Mouse (Mus musculus) stomach, embryonic 15.5 days (tissue): ENCODE results near the gene Efcab6. TPM values are rescaled to one million over a fixed set of nuclear protein-coding genes. Genes with fewer than 3 reads are reported as not detected.
"Not testable (repeated sequence)": the region's sequence is repeated elsewhere in the genome, so short reads cannot be mapped to it uniquely, and the experiment has no call there.

Experiments
- ATAC-seq: fragments of 200-750 bp; cut with Nextera tagmentation; 2 replicates; pipeline ENCODE4 v1.8.0; 2017; ENCODE audit warnings: low read depth, moderate number of reproducible peaks, moderate TSS enrichment; ENCODE audit not compliant: insufficient read depth, low FRiP score
- H3K27ac ChIP-seq: fragments of 300-500 bp; sonication (generic); 2 replicates; pipeline ENCODE4 v1.5.1; 2015; ENCODE audit warnings: mild to moderate bottlenecking, inconsistent platforms
- H3K27me3 ChIP-seq: fragments of 300-500 bp; sonication (generic); replicated peaks from 2 replicates; pipeline ENCODE4 v1.6.1; 2015; ENCODE audit warnings: inconsistent platforms
- H3K36me3 ChIP-seq: fragments of 300-500 bp; sonication (generic); 2 replicates; pipeline ENCODE4 v1.6.1; 2015; ENCODE audit warnings: inconsistent platforms
- H3K4me1 ChIP-seq: fragments of 300-500 bp; sonication (generic); 2 replicates; pipeline ENCODE4 v1.6.1; 2015; ENCODE audit warnings: inconsistent platforms
- H3K4me2 ChIP-seq: fragments of 300-500 bp; sonication (generic); 2 replicates; pipeline ENCODE4 v1.6.1; 2015; ENCODE audit warnings: mild to moderate bottlenecking, inconsistent platforms
- H3K4me3 ChIP-seq: fragments of 300-500 bp; sonication (generic); replicated peaks from 2 replicates; pipeline ENCODE4 v1.5.1; 2015; ENCODE audit warnings: inconsistent platforms
- H3K9ac ChIP-seq: fragments of 300-500 bp; sonication (generic); 2 replicates; pipeline ENCODE4 v1.6.1; 2015; ENCODE audit warnings: inconsistent platforms
- H3K9me3 ChIP-seq: fragments of 300-500 bp; sonication (generic); 2 replicates; pipeline ENCODE4 v1.6.1; 2016; ENCODE audit warnings: inconsistent platforms
- WGBS: fragments of 180-500 bp; shearing (Covaris S2); methylation state at CpG from one replicate; pipeline ENCODE4 v1.1.7; 2015; 5-methylcytosine and 5-hydroxymethylcytosine counted together
- polyA plus RNA-seq: library from polyadenylated mRNA; unstranded; fragments of >200 nt; fragmentation: Nextera tagmentation; extraction: Ambion mirVana; gene quantifications from 2 replicates; pipeline ENCODE4 v1.2.1, GENCODE M21; 2015

Gene Efcab6
- 0.19 and 0.31 TPM in 2 replicates for polyA plus RNA-seq

DNA sequence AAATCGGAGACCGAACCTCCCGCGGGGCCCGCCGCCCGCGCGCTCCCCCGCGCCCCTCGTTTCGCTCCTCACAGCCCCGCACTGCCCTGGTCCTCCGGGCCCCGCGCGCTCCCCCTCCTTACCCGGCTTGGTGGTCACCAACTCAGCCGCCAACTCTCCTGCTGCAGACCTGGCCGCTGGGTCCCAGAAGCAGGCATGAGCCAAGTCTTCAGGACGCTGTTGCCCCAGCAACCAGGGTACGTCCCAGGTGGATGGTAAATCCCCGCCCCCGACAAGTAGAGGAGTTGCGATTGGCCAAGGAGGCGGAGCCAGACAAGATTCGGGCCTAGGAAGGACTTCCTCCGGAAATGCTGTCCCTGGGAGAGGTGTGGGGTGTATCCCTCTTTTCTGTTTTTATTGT, at the start of gene Efcab6:
Efcab6 (minus strand) TSS at position 240 of the 400 bp plus-strand sequence.
- 2% methylated on average over 28 of the region's 29 CpGs for WGBS
- Histone ChIP-seq H3K27me3 (peaks cover 14% of the 10 kb centered on the region; the same call in 1 of the 2 replicates), H3K27ac (no peak within 1 kb of the TSS), H3K4me1 (peaks cover 5% of the 10 kb centered on the region; the same call in 1 of the 2 replicates), H3K4me2 (peak within 1 kb of the TSS; percentile 50), H3K36me3 (no peaks in the 10 kb centered on the region), H3K9ac (no peak within 1 kb of the TSS), H3K9me3 (no peaks in the 10 kb centered on the region), H3K4me3 (peak within 1 kb of the TSS; percentile 19; the same call in 1 of the 2 replicates)
- no peak for ATAC-seq

DNA sequence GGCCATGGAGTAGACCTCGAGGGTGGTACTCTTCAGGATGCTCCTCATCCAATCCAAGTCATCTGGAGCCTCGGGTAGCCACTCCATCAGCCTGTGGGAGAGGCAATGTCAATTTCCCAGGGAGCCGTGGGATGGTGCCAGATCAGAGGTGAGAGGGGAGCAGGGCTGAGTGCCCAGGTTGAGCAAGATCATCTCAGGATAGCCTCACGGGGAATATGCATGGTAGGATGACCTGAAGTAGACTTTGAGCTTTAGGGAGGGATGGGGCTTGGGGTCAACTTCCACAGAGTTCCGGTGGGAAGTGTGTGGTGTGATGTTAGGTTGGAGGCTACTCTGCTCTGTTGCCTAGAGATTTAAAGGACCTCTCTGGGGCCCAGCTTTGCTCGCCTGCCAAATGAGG, 48.7 kb upstream of the Efcab6 start:
- Histone ChIP-seq H3K9ac (no peak overlapping the region), H3K36me3 (no peaks in the 10 kb centered on the region), H3K4me2 (no peak overlapping the region), H3K4me3 (no peak overlapping the region), H3K27me3 (no peaks in the 10 kb centered on the region), H3K9me3 (no peaks in the 10 kb centered on the region), H3K4me1 (no peaks in the 10 kb centered on the region), H3K27ac (no peak overlapping the region)
- 72% methylated on average over 6 of the region's 6 CpGs for WGBS
- no peak for ATAC-seq

DNA sequence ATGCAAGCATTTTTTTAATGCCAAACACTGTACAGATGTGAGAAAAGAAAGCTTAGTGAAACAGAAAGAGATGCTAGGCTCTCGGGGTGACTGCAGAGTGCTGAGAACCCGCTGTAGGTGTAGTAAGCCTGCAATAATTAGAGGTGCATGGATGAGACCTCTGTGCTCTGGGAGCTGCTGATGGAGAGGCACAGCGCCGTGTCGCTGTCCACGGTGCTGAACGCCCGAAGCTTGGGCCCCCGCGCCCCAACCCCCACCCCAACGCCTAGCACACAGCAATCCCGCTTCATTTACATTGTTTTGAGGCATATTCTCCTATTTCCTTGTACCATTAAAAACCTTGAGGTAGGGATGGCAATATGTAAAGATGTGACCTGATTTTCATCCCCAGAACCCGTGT, 43.7 kb upstream of the Efcab6 start:
- no peak overlapping the region for H3K9ac ChIP-seq
- no peaks in the 10 kb centered on the region for H3K36me3 ChIP-seq
- H3K4me2 ChIP-seq: no peak overlapping the region
- H3K27ac ChIP-seq: no peak overlapping the region
- H3K4me1 ChIP-seq: peaks cover 10% of the 10 kb centered on the region
- no peaks in the 10 kb centered on the region for H3K9me3 ChIP-seq
- WGBS: 5% methylated on average over 13 of the region's 13 CpGs
- H3K27me3 ChIP-seq: peaks cover 31% of the 10 kb centered on the region
- H3K4me3 ChIP-seq: no peak overlapping the region
- ATAC-seq: no peak

DNA sequence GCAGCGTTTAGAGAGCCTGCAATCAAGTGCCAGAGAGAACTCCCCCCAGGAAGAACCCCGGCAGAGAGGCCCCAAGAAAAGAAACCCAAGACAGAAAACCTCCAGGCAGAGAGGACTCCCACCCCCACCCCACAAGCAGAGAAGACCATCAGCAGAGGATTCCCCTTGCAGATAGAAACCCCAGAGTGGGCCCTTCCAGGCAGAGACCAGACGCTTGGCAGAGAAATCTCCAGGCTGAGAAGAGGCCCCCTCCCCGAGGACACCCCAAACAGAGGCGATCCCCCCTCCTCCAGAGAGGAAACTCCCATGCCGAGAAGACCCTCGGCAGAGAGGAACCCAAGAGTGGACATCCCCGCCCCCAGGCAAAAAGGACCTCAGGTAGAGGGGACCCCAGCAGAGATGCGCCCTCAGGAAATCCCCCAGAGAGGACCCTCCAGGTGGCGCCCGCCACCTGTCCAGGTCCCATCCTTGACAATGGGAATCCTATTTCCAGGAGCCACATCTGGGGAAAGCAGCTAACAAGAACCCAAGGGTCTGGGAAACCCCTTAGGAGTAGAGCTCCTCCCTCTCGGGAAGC, 40.8 kb upstream of the Efcab6 start:
- ATAC-seq: no peak
- WGBS: 8% methylated on average over 12 of the region's 12 CpGs
- no peak overlapping the region for H3K9ac ChIP-seq

DNA sequence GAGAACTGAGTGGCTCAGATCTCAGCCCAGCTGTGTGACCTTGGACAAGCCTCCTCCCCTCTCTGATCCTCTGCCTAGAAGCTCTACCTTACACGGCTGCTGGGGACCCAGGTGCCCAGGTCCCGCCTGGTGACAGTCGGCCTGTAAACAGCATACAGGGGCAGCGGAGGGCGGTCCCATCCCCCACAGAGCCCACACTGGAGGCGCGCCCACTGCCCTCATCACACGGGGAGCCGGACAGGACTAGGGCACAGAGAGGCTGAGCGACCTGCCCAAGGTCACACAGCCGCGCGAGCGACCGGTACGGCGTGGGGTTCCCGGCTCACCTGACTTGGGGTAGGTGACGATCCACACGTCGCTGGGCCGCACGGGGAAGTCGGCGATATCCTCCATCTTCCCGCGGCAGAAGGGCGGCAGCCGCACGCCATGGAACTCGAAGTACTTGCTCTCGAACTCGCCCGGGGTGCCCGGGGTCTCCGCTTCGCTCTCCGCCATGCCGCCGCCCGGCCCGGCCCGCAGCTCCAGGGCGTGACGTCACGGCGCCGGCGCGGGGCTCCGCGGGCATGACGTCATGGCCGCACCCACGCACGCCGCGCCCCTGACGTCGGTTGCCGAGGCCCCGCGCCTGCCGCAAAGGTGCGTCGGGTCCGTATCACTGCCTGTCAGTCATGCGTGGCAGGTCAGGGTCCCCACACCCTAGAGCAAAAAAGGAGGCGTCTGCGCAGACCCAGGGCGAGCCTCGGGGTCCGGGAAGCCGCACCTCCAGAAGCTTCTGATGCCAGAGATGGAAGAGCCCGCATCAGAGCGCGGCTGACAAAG, 40.1 kb upstream of the Efcab6 start, which contains the start of gene Sult4a1:
Sult4a1 (minus strand) TSS at position 650 of the 819 bp plus-strand sequence.
- H3K4me2 ChIP-seq: peak within 1 kb of the TSS; percentile 95
- H3K4me1 ChIP-seq: peaks cover 10% of the 10 kb centered on the region
- peaks cover 35% of the 10 kb centered on the region for H3K27me3 ChIP-seq
- no peaks in the 10 kb centered on the region for H3K9me3 ChIP-seq
- 3% methylated on average over 77 of the region's 77 CpGs for WGBS
- no peaks in the 10 kb centered on the region for H3K36me3 ChIP-seq
- H3K27ac ChIP-seq: no peak within 1 kb of the TSS
- peak within 1 kb of the TSS; percentile 48 for H3K4me3 ChIP-seq
- H3K9ac ChIP-seq: peak within 1 kb of the TSS; percentile 20; the same call in 1 of the 2 replicates
- ATAC-seq: no peak

More for the DNA sequence above, 40.8 kb upstream of the Efcab6 start:
- Histone ChIP-seq H3K9me3 (no peaks in the 10 kb centered on the region), H3K4me1 (peaks cover 10% of the 10 kb centered on the region), H3K4me2 (peak overlapping the region; percentile 95), H3K4me3 (peak overlapping the region; percentile 48), H3K27me3 (peaks cover 35% of the 10 kb centered on the region), H3K36me3 (no peaks in the 10 kb centered on the region), H3K27ac (no peak overlapping the region)

DNA sequence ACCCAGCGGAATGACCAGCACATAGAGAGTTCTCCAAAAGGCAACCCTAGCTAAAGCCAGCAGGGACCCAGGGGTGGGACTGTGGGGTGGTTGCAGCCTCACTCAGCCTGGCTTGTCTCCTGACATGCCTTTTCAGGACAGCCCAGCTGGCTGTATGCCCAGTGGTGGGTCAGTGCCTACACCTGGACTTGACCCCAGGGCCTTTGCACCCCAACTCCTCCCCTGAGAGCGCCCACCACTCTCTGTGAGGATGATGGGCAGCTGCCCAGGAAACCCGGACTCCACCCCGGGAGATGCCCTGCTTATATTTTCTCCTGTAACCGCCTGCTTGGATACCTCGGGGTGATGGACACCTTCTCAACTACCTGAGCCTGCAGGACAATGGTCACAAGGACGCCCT, 39.4 kb upstream of the Efcab6 start:
- 72% methylated on average over 7 of the region's 7 CpGs for WGBS
- Histone ChIP-seq H3K4me1 (peaks cover 10% of the 10 kb centered on the region), H3K4me2 (peak overlapping the region; percentile 95; the same call in 1 of the 2 replicates), H3K4me3 (no peak overlapping the region), H3K9me3 (no peaks in the 10 kb centered on the region), H3K27ac (no peak overlapping the region), H3K9ac (no peak overlapping the region), H3K27me3 (peaks cover 35% of the 10 kb centered on the region), H3K36me3 (no peaks in the 10 kb centered on the region)
- ATAC-seq: no peak

DNA sequence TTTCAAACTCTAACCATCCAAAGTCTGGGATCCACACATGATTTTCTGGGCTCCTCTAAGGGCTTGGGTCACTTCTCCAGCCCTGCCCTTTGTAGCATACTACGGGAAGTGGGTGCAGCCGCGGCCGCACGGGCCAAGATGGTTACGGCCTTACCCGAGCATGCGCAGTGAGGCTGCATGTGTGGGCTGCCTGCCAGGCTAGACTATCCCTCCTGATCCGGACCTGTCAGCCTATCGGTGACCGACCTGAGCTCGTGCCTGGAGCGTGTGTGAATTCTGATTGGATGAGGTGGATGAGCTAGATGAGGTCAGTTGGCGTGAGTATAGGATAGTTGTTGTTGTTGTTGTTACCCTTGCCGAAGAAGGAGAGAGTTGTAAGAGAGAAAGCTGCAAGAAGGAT, 32.4 kb upstream of the Efcab6 start:
- 84% methylated on average over 15 of the region's 15 CpGs for WGBS

DNA sequence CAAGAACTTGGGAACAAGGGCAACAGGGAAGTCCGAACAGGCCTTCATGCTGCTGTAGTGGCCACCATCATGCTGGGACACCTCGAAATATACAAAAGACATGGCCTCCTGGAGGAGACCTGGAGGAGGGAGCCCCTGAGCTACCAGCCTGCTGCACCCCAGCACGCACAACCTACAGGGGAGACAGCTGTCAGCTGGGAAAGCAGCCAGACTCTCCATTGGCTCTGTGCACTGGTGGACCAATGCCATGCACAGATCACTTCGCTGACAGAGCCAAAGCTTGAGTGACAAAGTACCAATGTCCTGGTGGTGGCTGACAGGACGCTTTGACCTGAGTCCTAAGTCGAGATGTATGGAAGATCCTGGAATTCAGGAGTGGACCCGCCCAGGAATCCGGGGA, 30.9 kb upstream of the Efcab6 start:
- 82% methylated on average over 8 of the region's 8 CpGs for WGBS
- no peaks in the 10 kb centered on the region for H3K4me1 ChIP-seq

More for the DNA sequence above, 32.4 kb upstream of the Efcab6 start:
- H3K36me3 ChIP-seq, H3K4me1 ChIP-seq, ATAC-seq, H3K4me3 ChIP-seq, H3K9ac ChIP-seq, H3K9me3 ChIP-seq, H3K4me2 ChIP-seq, H3K27me3 ChIP-seq, H3K27ac ChIP-seq: not testable (repeated sequence)

DNA sequence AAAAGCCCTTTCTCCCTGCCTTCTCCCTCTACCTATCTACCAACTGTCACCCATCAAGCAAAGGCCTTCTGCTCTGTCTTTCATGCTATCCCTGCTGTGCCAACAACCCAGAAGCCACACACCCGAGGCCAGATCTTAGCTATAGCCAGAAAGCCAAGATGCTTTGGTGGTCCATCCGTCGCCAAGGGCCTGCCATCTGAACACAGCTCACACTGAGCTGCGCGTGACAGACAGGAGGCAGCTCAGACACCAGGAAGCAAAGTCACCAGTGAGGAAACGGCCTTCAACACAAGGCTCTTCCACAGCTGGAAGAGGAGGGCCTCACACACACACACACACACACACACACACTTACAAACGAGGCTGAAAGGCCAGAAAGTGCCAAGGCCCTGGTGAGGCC, 29.7 kb upstream of the Efcab6 start:
- 61% methylated on average over 6 of the region's 7 CpGs for whole genome bisulfite sequencing
- Histone ChIP-seq H3K9me3 (no peaks in the 10 kb centered on the region), H3K27me3 (no peaks in the 10 kb centered on the region), H3K9ac (no peak overlapping the region), H3K4me1 (no peaks in the 10 kb centered on the region), H3K36me3 (no peaks in the 10 kb centered on the region), H3K4me3 (no peak overlapping the region), H3K4me2 (no peak overlapping the region), H3K27ac (no peak overlapping the region)
- no peak for ATAC-seq

More for the DNA sequence above, 30.9 kb upstream of the Efcab6 start:
- Histone ChIP-seq H3K36me3 (no peaks in the 10 kb centered on the region), H3K9ac (no peak overlapping the region), H3K4me3 (no peak overlapping the region), H3K27me3 (no peaks in the 10 kb centered on the region), H3K9me3 (no peaks in the 10 kb centered on the region), H3K4me2 (no peak overlapping the region), H3K27ac (no peak overlapping the region)
- ATAC-seq: no peak

DNA sequence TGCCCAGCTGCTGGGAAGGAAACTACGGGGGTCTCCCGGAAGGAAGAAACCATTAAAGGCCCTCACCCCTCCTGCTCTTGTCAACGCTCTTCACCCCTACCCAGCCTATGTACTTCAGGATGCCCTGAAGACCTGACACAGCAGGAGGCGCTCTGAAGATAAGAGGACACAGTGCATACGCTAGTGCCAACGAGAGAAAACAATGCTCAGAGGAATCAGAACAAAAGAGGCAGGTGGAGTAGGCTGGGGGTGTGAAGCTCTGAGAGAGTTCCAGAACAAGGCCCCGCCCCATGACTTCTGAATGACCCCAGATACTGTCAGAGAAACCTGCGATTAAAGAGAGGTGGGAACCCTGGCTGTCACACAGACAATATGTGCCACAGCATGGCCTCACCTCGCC, 21.6 kb upstream of the Efcab6 start:
- H3K27ac ChIP-seq: no peak overlapping the region
- H3K36me3 ChIP-seq: no peaks in the 10 kb centered on the region
- 31% methylated on average over 9 of the region's 9 CpGs for WGBS
- H3K27me3 ChIP-seq: no peaks in the 10 kb centered on the region
- no peak overlapping the region for H3K4me3 ChIP-seq
- H3K9ac ChIP-seq: no peak overlapping the region
- ATAC-seq: no peak; the same call in 1 of the 2 replicates
- H3K4me2 ChIP-seq: no peak overlapping the region
- H3K9me3 ChIP-seq: no peaks in the 10 kb centered on the region
- no peaks in the 10 kb centered on the region for H3K4me1 ChIP-seq

DNA sequence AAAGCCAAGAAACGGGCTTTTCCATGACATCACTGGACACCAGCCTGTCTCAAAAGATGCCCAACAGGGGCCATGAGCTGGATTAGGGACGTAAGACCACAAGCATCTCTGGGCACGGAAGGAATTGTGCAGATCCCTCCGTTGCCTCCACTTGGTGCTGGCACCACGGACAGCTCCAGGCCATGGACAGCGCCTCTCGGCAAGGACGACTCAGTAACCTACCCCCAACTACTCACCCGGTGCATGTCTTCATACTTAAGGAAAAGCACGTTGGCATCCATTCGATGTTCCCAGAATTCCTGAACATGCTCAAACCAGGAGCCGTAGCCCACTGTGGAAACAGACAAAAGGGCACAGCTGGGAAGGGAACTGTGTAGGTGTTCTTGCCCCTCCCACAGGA, 21.2 kb upstream of the Efcab6 start:
- no peak overlapping the region for H3K9ac ChIP-seq
- 21% methylated on average over 12 of the region's 12 CpGs for WGBS
- no peak for ATAC-seq
- H3K27ac ChIP-seq: no peak overlapping the region
- H3K9me3 ChIP-seq: no peaks in the 10 kb centered on the region
- H3K27me3 ChIP-seq: no peaks in the 10 kb centered on the region
- no peak overlapping the region for H3K4me2 ChIP-seq
- H3K4me1 ChIP-seq: no peaks in the 10 kb centered on the region
- no peak overlapping the region for H3K4me3 ChIP-seq
- no peaks in the 10 kb centered on the region for H3K36me3 ChIP-seq

DNA sequence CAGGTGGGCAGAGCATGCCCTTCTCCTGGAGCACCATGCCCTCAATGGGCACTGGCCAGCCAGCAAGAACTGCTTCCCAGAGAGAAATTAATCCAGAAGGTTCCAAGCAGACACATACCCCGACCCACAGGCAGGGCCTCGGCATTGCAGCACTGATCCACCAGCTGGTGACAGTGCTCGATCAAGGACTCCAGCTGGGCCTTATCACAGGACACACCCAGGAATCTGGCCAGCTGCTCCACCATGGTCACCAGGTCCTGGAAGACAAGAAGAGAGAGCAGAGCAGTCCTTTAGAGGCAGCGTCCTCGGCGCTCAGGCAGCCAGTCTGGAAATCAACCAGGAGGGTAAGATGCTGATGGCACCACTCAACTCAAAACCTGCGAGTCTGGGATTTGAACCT, 14.9 kb upstream of the Efcab6 start:
- H3K9me3 ChIP-seq: no peaks in the 10 kb centered on the region
- no peaks in the 10 kb centered on the region for H3K4me1 ChIP-seq
- WGBS: 49% methylated on average over 7 of the region's 7 CpGs
- H3K4me3 ChIP-seq: no peak overlapping the region
- H3K27me3 ChIP-seq: no peaks in the 10 kb centered on the region
- no peak overlapping the region for H3K27ac ChIP-seq
- no peak overlapping the region for H3K4me2 ChIP-seq
- ATAC-seq: no peak; the same call in 1 of the 2 replicates
- H3K36me3 ChIP-seq: no peaks in the 10 kb centered on the region
- H3K9ac ChIP-seq: no peak overlapping the region
